Mouse (Mus musculus) layer of hippocampus, postnatal 10 days (tissue): Measurements from ENCODE around the gene Ereg. TPM values are rescaled to one million over a fixed set of nuclear protein-coding genes. Genes with fewer than 3 reads are reported as not detected.

Source experiments
- DNase-seq, 2 experiments: peaks; one replicate each; pipeline ENCODE4 v3.0.0; 2021; ENCODE audit warnings: low spot score in 2 of 2
- total RNA-seq, 2 experiments: library from RNA; stranded (reverse); gene quantifications; 2 replicates each; pipeline ENCODE4 v1.2.3; 2021

The Ereg gene
- total RNA-seq, 2 experiments from 2014 or later = not detected

GRCm38 (mm10) chr5:91110023-91110670, 35.7 kb downstream of the Ereg start:
- DNase-seq = no peak

GRCm38 (mm10) chr5:91111019-91111418, 36.6 kb downstream of the Ereg start:
- peak; percentile 15 to 38 for DNase-seq

GRCm38 (mm10) chr5:91113967-91114366, 39.5 kb downstream of the Ereg start:
- no peak for DNase-seq

GRCm38 (mm10) chr5:91114574-91114973, 40.2 kb downstream of the Ereg start:
- DNase-seq = no peak

GRCm38 (mm10) chr5:91118618-91119017, 44.2 kb downstream of the Ereg start:
- DNase-seq = no peak

- no peak for DNase-seq
Observed at GRCm38 (mm10) chr5:91123404-91123803, 49.0 kb downstream of the Ereg start.

GRCm38 (mm10) chr5:91124140-91124539, 49.7 kb downstream of the Ereg start:
- DNase-seq = no peak

- DNase-seq = no peak
Observed at GRCm38 (mm10) chr5:91126623-91127022, 52.2 kb downstream of the Ereg start.

- no peak for DNase-seq
Observed at GRCm38 (mm10) chr5:91134961-91135360, 60.5 kb downstream of the Ereg start.

- DNase-seq = no peak
Observed at GRCm38 (mm10) chr5:91138970-91139369, 64.5 kb downstream of the Ereg start.

- DNase-seq = peak; percentile 20 to 64
Observed at GRCm38 (mm10) chr5:91139446-91139873, 65.0 kb downstream of the Ereg start, which contains the start of gene Areg. Gene Areg (plus strand): TSS chr5:91139599.

GRCm38 (mm10) chr5:91140896-91141448, 66.5 kb downstream of the Ereg start:
- DNase-seq = no peak

Other genes with a start within 250 kb of the Ereg start
- 1 to 10 TPM; 1.1 to 1.3 TPM for gene Cxcl1, start 183.4 kb upstream of the Ereg start, total RNA-seq
- not detected for gene Cxcl2, start 170.8 kb upstream of the Ereg start, total RNA-seq
- gene Mthfd2l, start 143.5 kb upstream of the Ereg start, total RNA-seq = 10 to 100 TPM; 17.7 to 20.9 TPM
- under 1 TPM in 1 of 2 experiments, not detected in 1; 0.33 TPM for gene Epgn, start 47.2 kb upstream of the Ereg start, total RNA-seq
- under 1 TPM in 1 of 2 experiments, not detected in 1; 0.27 TPM for gene Areg, start 65.0 kb downstream of the Ereg start, total RNA-seq